In the genomic region with DNA sequence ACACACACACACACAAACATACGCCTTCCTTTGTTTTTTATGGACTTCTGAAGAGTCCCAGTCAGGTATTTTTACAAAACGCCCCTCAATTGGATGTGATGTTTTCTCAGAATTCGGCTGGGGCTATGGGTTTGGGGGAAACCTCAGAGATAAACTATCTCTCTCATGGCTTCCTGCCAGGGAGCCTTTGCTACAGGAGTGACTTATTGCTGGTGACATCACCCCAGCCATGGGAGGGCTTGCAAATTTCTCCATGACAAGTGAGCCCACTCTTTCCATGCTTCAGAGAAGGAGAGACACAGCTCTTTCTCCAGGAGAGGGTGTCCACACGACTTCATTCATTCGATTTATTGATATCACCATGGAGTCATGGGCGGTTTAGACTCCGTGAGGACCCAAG, we compare ENCODE assay signal across 21 mouse cellular contexts.
DNase-seq lines count a peak whose midpoint lies in the region; ATAC-seq and TF ChIP-seq lines count a peak whose summit lies in the region.
"Had no signal": no experiment of that assay in that cellular context is flagged by ENCODE, and none has a peak within 500 bp of the region (broad histone marks: within the 10 kb centered on the region; RNA-seq: fewer than 3 reads in every experiment).

No protein-coding gene starts in this region.

- H3K36me3 ChIP-seq in lung, embryonic 14.5 days (ENCODE audit: insufficient read depth): no peaks in the 10 kb centered on the region
- no peaks in the 10 kb centered on the region; a peak in 1 of 4 replicates for H3K36me3 ChIP-seq in MEL (ENCODE audit: control insufficient read depth in 1 of 2, insufficient read depth in 2 of 2, low read length in 2 of 2)
- no peaks in the 10 kb centered on the region for H3K36me3 ChIP-seq in midbrain, embryonic 13.5 days
- H3K36me3 ChIP-seq: embryonic facial prominence, embryonic 13.5 days; forebrain, embryonic 12.5 days; heart, embryonic 12.5 days; intestine, embryonic 15.5 days had no signal

- DNase-seq in lung, embryonic 14.5 days: peak; percentile 56
- no peak for DNase-seq in lung, adult 18-20 months
- DNase-seq in thymus, postnatal 14 days: peak; percentile 8
- no peak for DNase-seq in thymus, adult 18-20 months
- DNase-seq in MEL (ENCODE audit: low read depth, low spot score): peak; percentile 5
- peak; percentile 30 for DNase-seq in induced T-regulatory cell, adult 2 months (ENCODE audit: low read depth)
- no peak for DNase-seq in frontal cortex, postnatal 25 days (ENCODE audit: low spot score in 2 of 2)
- DNase-seq: adrenal gland, postnatal 25 days; B cell, adult 2 months; cerebellum, adult 11 months; cerebellum, adult 8-10 months; cerebellum, postnatal 14 days; gastrocnemius, postnatal 14 days; heart, adult 2 months had no signal

- no peak overlapping the region for H3K4me3 ChIP-seq in lung, embryonic 14.5 days (ENCODE audit: low read depth, low read length)
- H3K4me3 ChIP-seq in MEL (ENCODE audit: control insufficient read depth in 1 of 2, insufficient read depth in 1 of 2, low read depth in 2 of 2, low read length in 2 of 2): no peak overlapping the region
- H3K4me3 ChIP-seq in midbrain, embryonic 13.5 days (replicated peaks): no peak overlapping the region
- H3K4me3 ChIP-seq: embryonic facial prominence, embryonic 13.5 days; forebrain, embryonic 12.5 days; heart, adult 2 months; heart, embryonic 12.5 days; intestine, embryonic 15.5 days had no signal

- H3K27me3 ChIP-seq in lung, embryonic 14.5 days (ENCODE audit: insufficient read depth, low read length): no peaks in the 10 kb centered on the region
- H3K27me3 ChIP-seq in MEL (ENCODE audit: control insufficient read depth in 1 of 2, insufficient read depth in 2 of 2, low read length in 2 of 2): no peaks in the 10 kb centered on the region
- H3K27me3 ChIP-seq in midbrain, embryonic 13.5 days: no peaks in the 10 kb centered on the region
- H3K27me3 ChIP-seq: forebrain, embryonic 12.5 days; heart, embryonic 12.5 days; intestine, embryonic 15.5 days had no signal

- TF ChIP-seq EP300 in MEL (IDR thresholded peaks at IDR 0.05; ENCODE audit: low read depth in 1 of 2, low read length in 2 of 2): no peak

- 60% methylated on average over 7 of the region's 7 CpGs for WGBS in lung, embryonic 14.5 days
- WGBS in midbrain, embryonic 13.5 days: 89% methylated on average over 7 of the region's 7 CpGs

- H3K4me1 ChIP-seq in lung, embryonic 14.5 days (ENCODE audit: insufficient read depth): peaks cover 3% of the 10 kb centered on the region; the same call in 1 of the 2 replicates
- H3K4me1 ChIP-seq in MEL (ENCODE audit: control insufficient read depth in 1 of 2, insufficient read depth in 2 of 2, low read length in 2 of 2): no peaks in the 10 kb centered on the region
- H3K4me1 ChIP-seq in midbrain, embryonic 13.5 days (replicated peaks): no peaks in the 10 kb centered on the region
- H3K4me1 ChIP-seq: forebrain, embryonic 12.5 days; heart, embryonic 12.5 days had no signal

- H3K9ac ChIP-seq in lung, embryonic 14.5 days: no peak overlapping the region
- no peak overlapping the region for H3K9ac ChIP-seq in MEL (ENCODE audit: control insufficient read depth, low read depth, low read length, poor library complexity, severe bottlenecking)
- no peak overlapping the region for H3K9ac ChIP-seq in midbrain, embryonic 13.5 days (replicated peaks)
- H3K9ac ChIP-seq: embryonic facial prominence, embryonic 13.5 days; forebrain, embryonic 12.5 days; heart, embryonic 12.5 days; intestine, embryonic 15.5 days had no signal

- no peak for ATAC-seq in lung, embryonic 14.5 days (ENCODE audit: insufficient read depth)
- no peak for ATAC-seq in midbrain, embryonic 13.5 days
- ATAC-seq: forebrain, embryonic 16.5 days; hindbrain, postnatal 0 days; intestine, embryonic 15.5 days had no signal

- no peak for TF ChIP-seq POLR2A in MEL (IDR thresholded peaks at IDR 0.05; ENCODE audit: control insufficient read depth in 1 of 2, insufficient read depth in 1 of 2, low read depth in 1 of 2, low read length in 2 of 2, poor library complexity in 1 of 2)

- no peaks in the 10 kb centered on the region for H3K79me2 ChIP-seq in MEL (ENCODE audit: control insufficient read depth, insufficient read depth, low read length, poor library complexity)

- TF ChIP-seq CTCF in lung, embryonic 14.5 days (IDR thresholded peaks at IDR 0.05; ENCODE audit: low read depth): no peak
- TF ChIP-seq CTCF in MEL (IDR thresholded peaks at IDR 0.05 in 2 of 3, conservative IDR thresholded peaks at IDR 0.05 in 1 of 3; ENCODE audit: control insufficient read depth in 1 of 3, insufficient read depth in 1 of 3, low read depth in 2 of 3, low read length in 3 of 3, poor library complexity in 1 of 3, severe bottlenecking in 1 of 3): no peak

- H3K9me3 ChIP-seq in lung, embryonic 14.5 days (ENCODE audit: low read depth, low read length): no peaks in the 10 kb centered on the region
- no peaks in the 10 kb centered on the region for H3K9me3 ChIP-seq in MEL (replicated peaks; ENCODE audit: insufficient read depth, low read length)
- H3K9me3 ChIP-seq in midbrain, embryonic 13.5 days: no peaks in the 10 kb centered on the region
- H3K9me3 ChIP-seq: embryonic facial prominence, embryonic 13.5 days; forebrain, embryonic 12.5 days; heart, embryonic 12.5 days; intestine, embryonic 15.5 days had no signal

- no peak overlapping the region for H3K27ac ChIP-seq in lung, embryonic 14.5 days (ENCODE audit: low read depth)
- H3K27ac ChIP-seq in MEL (ENCODE audit: control insufficient read depth, low read depth, low read length): no peak overlapping the region
- no peak overlapping the region for H3K27ac ChIP-seq in midbrain, embryonic 13.5 days
- H3K27ac ChIP-seq: embryonic facial prominence, embryonic 13.5 days; forebrain, embryonic 12.5 days; heart, adult 2 months; hindbrain, postnatal 0 days; intestine, embryonic 15.5 days had no signal

- TF ChIP-seq RAD21 in MEL (IDR thresholded peaks at IDR 0.05; ENCODE audit: low read depth, low read length): no peak

- H3K4me2 ChIP-seq in lung, embryonic 14.5 days: no peak overlapping the region
- no peak overlapping the region for H3K4me2 ChIP-seq in midbrain, embryonic 13.5 days (replicated peaks)
- H3K4me2 ChIP-seq: embryonic facial prominence, embryonic 13.5 days; forebrain, embryonic 12.5 days; heart, embryonic 12.5 days; intestine, embryonic 15.5 days had no signal

TF ChIP-seq in MEL, 35 proteins besides CTCF, POLR2A, EP300 and RAD21:
- TF ChIP-seq MAZ (IDR thresholded peaks at IDR 0.05; ENCODE audit: low read depth, low read length) (no peak), USF1 (IDR thresholded peaks at IDR 0.05; ENCODE audit: low read depth, low read length) (no peak), ZMIZ1 (IDR thresholded peaks at IDR 0.05; ENCODE audit: low read depth, low read length) (no peak), GATA1 (IDR thresholded peaks at IDR 0.05; ENCODE audit: low read depth, low read length) (no peak), GABPA (IDR thresholded peaks at IDR 0.05; ENCODE audit: low read depth, low read length) (no peak), POLR2AphosphoS5 (IDR thresholded peaks at IDR 0.05; ENCODE audit: borderline replicate concordance, low read depth, low read length) (no peak), HCFC1 (IDR thresholded peaks at IDR 0.05; ENCODE audit: low read depth, low read length) (no peak)

Comparison
In these comparisons a context has a peak if more than half of its experiments do, and no peak if none do; other contexts are left out.
1. DNase-seq: peak in lung, embryonic 14.5 days (single experiment), thymus, postnatal 14 days (single experiment), MEL (single experiment) and induced T-regulatory cell, adult 2 months (single experiment); none in lung, adult 18-20 months (0 of 2), thymus, adult 18-20 months (0 of 2) and frontal cortex, postnatal 25 days (0 of 2).